Mouse (Mus musculus) hindbrain, embryonic 10.5 days (tissue): ENCODE data around the gene Ndufa8. TPM values are rescaled to one million over a fixed set of nuclear protein-coding genes. Genes with fewer than 3 reads are reported as not detected.

ENCODE experiments used
- DNase-seq: peaks from one replicate; pipeline ENCODE4 v3.0.0-alpha.2; 2017; ENCODE audit warnings: low spot score
- H3K27ac ChIP-seq: fragments of 300-500 bp; sonication (generic); 2 replicates; pipeline ENCODE4 v1.5.1; 2016; ENCODE audit warnings: mild to moderate bottlenecking, moderate library complexity
- H3K27me3 ChIP-seq: fragments of 300-500 bp; sonication (generic); 2 replicates; pipeline ENCODE4 v1.6.1; 2016; ENCODE audit warnings: mild to moderate bottlenecking; ENCODE audit not compliant: poor library complexity, insufficient read depth, severe bottlenecking
- H3K36me3 ChIP-seq: fragments of 300-500 bp; sonication (generic); 2 replicates; pipeline ENCODE4 v1.6.1; 2016; ENCODE audit warnings: mild to moderate bottlenecking, moderate library complexity
- H3K4me1 ChIP-seq: fragments of 300-500 bp; sonication (generic); replicated peaks from 2 replicates; pipeline ENCODE4 v1.6.1; 2016; ENCODE audit warnings: mild to moderate bottlenecking
- H3K4me3 ChIP-seq: fragments of 300-500 bp; sonication (generic); 2 replicates; pipeline ENCODE4 v1.5.1; 2016; ENCODE audit warnings: mild to moderate bottlenecking, moderate library complexity
- H3K9me3 ChIP-seq: fragments of 300-500 bp; sonication (generic); 2 replicates; pipeline ENCODE4 v1.6.1; 2016; ENCODE audit warnings: mild to moderate bottlenecking, moderate library complexity
- WGBS: fragments of 180-500 bp; shearing (Covaris S2); methylation state at CpG from one replicate; pipeline ENCODE4 v1.1.7; 2016; 5-methylcytosine and 5-hydroxymethylcytosine counted together
- polyA plus RNA-seq: library from polyadenylated mRNA; unstranded; fragments of >200 nt; fragmentation: Nextera tagmentation; extraction: Ambion mirVana; gene quantifications from 2 replicates; pipeline ENCODE4 v1.2.1, GENCODE M21; 2016

Ndufa8 gene
- polyA plus RNA-seq, 1 experiment from 2014 or later: 224 TPM

DNA sequence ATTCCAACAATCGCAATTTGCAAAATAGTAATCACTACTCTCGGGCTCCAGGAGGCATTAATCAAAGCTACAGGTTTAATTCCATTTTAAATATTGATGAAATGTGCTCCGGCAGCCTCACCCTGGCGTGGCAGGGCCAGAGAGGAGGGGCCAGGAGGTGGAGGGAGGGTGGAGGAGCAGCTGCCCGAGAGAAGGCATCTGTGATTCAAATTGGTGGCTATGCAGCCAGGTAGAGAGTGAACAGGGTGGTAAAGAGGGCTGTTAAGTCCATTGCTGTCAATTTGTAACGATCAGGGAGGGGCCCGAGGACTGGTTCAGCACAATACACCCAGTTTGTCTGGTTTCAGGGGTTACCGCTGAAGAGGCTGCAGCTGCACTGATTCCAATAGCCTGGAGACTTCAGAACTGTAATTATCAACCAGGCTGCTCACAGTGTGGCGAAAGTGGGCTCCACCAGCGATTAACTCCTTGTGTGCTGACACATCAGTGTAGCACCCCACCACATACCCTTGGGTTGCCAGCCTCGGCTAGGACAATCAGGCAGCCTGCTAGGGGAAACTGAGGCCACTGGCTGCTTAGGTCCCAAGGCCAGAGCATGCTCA, 28.1 kb upstream of the Ndufa8 start:
- DNase-seq: no peak
- Histone ChIP-seq H3K27ac (no peak overlapping the region), H3K27me3 (0 out of 2 replicates have a peak, but pooled peaks cover 8% of the 10 kb centered on the region), H3K9me3 (no peaks in the 10 kb centered on the region), H3K4me3 (no peak overlapping the region), H3K36me3 (no peaks in the 10 kb centered on the region), H3K4me1 (peaks cover 27% of the 10 kb centered on the region)
- 29% methylated on average over 11 of the region's 11 CpGs for WGBS

DNA sequence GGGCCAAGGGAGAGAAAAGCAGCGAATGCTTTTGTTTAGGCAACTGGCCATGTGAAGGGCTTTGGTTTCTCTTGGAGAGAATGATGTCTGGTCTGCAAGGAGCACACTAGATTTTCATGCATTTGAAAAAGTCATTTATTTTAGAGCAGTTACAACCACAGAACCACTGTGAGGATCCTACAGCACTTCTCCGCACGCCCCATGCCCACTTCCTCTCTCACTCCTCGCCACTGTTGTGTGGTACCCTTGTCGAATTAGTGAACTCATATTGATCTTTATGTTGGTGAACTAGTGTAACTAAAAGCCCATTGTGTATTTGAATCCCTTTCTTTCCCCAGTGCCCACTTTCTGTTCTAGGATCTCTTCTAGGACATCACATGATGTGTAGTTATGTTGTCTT, 26.0 kb upstream of the Ndufa8 start:
- Histone ChIP-seq H3K27me3 (0 out of 2 replicates have a peak, but pooled peaks cover 8% of the 10 kb centered on the region), H3K4me3 (no peak overlapping the region), H3K36me3 (no peaks in the 10 kb centered on the region), H3K4me1 (peaks cover 20% of the 10 kb centered on the region), H3K27ac (no peak overlapping the region), H3K9me3 (no peaks in the 10 kb centered on the region)
- no peak for DNase-seq
- WGBS: 91% methylated on average over 5 of the region's 5 CpGs

DNA sequence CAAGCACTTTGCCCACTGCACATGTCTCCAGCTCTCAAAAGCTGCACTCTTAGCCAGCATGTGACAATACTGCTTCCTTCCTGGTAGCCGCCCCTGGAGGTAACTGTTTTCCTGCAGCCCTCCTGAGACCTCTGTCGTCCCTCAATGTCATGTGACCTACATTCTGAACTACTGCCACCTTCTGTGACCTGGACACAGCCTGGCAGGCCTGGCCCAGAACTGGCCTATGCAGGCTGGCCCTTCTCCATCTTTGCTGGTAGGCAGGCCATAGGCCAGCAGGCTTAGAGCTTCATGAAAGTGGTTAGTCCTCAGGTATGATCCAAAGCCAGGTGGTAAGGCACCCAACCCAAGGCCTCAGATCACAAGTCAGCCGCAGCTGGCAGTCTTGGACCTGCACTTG, 24.6 kb upstream of the Ndufa8 start:
- Histone ChIP-seq H3K9me3 (no peaks in the 10 kb centered on the region), H3K27me3 (0 out of 2 replicates have a peak, but pooled peaks cover 3% of the 10 kb centered on the region), H3K36me3 (no peaks in the 10 kb centered on the region), H3K27ac (no peak overlapping the region), H3K4me1 (peaks cover 19% of the 10 kb centered on the region), H3K4me3 (no peak overlapping the region)
- 54% methylated on average over 3 of the region's 3 CpGs for WGBS
- no peak for DNase-seq

DNA sequence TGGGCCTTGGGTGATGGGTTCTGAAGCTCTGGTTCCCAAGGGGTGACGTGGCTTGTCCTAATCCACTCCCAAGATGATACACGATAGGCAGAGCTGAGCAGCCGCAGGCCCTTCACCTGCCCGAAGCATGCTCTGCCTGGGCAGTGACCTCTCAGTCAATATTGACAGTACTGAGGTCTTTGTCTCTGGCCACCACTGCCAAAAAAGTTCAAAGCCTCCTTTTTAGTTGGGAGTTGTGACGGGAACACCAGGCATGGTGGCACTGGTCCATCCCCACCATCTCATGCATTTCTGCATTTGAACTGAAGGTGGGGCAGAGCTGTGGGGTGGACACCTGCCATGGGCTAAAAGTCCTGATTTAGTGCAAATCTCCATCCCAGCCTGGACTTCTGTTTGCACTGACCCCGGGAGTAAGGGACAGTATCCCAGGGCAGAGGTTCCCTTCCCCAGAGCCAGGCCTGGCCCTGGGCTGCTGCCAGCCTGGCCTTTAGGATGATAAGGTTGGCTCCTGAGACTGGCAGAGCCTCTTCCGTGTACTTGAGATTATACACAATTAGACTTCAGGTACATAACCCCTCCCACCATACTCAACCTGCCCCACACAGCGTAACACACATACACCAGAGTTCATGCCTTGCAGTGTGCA, 22.6 kb upstream of the Ndufa8 start:
- H3K9me3 ChIP-seq: no peaks in the 10 kb centered on the region
- WGBS: 82% methylated on average over 8 of the region's 8 CpGs
- H3K4me3 ChIP-seq: no peak overlapping the region
- no peaks in the 10 kb centered on the region for H3K36me3 ChIP-seq
- DNase-seq: no peak
- H3K27me3 ChIP-seq: peaks cover 3% of the 10 kb centered on the region; the same call in 1 of the 2 replicates
- H3K27ac ChIP-seq: no peak overlapping the region
- peaks cover under 1% of the 10 kb centered on the region; the same call in 1 of the 2 replicates for H3K4me1 ChIP-seq

DNA sequence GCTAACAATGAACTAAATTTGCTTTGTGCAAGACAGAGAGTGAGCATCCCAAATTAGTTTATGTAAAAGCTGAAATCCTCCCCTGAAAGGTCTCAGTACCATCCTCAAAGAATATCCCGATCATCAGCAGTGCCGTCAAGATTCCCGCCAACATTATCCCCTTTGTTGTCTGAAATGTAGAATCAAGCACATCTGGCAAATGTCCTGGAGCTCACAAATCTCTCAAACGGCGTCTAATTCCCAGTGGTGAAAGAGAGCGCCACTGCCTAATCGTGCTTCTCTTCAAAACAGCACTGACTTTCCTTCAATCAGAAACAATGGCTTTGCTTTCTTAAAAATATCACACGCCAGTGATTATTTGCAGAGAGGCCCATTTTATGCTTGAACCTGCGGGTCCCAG, 17.9 kb upstream of the Ndufa8 start:
- no peak overlapping the region for H3K4me3 ChIP-seq
- DNase-seq: no peak
- H3K36me3 ChIP-seq: no peaks in the 10 kb centered on the region
- no peaks in the 10 kb centered on the region for H3K4me1 ChIP-seq
- 70% methylated on average over 9 of the region's 9 CpGs for WGBS
- peaks cover 3% of the 10 kb centered on the region; the same call in 1 of the 2 replicates for H3K27me3 ChIP-seq
- no peaks in the 10 kb centered on the region for H3K9me3 ChIP-seq
- H3K27ac ChIP-seq: no peak overlapping the region

DNA sequence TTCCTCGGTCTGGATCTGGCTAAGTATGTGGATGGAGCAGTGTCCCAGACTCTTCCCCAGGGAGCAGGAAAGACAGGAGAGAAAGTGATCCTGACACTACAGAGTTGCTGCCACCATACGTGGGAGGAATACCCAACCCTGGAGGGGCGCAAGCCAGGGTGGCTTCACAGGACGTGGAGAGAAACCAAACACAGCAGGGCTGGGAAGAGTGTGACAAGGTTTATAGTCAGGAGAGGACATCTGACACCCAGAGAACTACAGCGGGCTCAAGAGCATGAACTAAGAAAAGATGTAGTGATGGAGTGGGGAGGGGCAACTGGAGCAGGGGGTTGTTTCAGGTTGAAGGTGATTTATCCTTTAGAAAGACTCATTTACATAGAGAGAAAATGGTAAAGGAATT, 12.2 kb upstream of the Ndufa8 start:
- no peaks in the 10 kb centered on the region for H3K4me1 ChIP-seq
- WGBS: 66% methylated on average over 5 of the region's 5 CpGs
- no peaks in the 10 kb centered on the region for H3K27me3 ChIP-seq
- no peak overlapping the region for H3K4me3 ChIP-seq
- H3K9me3 ChIP-seq: no peaks in the 10 kb centered on the region
- no peaks in the 10 kb centered on the region for H3K36me3 ChIP-seq
- no peak overlapping the region for H3K27ac ChIP-seq
- DNase-seq: no peak

DNA sequence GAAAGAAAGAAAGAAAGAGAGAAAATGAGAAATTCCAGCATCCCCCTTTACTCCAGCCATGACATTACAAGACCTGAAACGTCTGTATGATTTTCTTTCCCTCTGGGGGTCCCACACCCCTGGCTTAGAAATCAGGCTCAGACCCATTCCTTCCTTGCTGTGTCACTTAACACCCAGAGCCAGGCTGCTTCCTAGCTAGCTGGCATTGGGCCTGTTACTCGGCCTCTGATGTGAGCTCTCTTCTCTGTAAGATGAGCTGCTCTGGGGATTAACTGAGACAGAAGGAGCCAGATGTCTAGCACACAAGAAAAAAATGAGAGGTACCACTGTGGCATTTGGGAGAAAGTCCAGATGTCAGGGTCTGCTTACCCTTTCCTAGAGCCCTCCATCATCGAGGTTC, 7.0 kb upstream of the Ndufa8 start:
- Histone ChIP-seq H3K27ac (no peak overlapping the region), H3K9me3 (no peaks in the 10 kb centered on the region), H3K36me3 (no peaks in the 10 kb centered on the region), H3K27me3 (no peaks in the 10 kb centered on the region), H3K4me1 (no peaks in the 10 kb centered on the region), H3K4me3 (no peak overlapping the region)
- DNase-seq: no peak
- WGBS: 58% methylated on average over 3 of the region's 3 CpGs

DNA sequence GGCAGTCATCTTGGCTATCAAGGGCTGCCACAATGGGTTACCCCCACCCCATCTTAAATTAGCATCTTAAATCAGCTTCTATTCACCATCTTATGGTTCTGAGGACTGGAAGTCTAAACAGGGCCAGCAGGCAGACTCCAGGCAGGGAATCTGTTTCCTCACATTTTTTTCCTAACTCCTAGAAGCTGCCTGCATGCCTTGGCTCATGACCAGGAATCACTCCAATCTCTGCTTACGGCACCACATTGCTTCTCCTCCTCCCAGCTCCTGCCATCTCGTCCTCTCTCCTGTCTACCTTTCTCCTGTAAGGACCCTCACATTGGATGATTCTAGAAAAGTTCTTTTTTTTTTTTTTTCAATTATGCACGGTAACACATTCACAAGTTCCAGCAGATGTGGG, 4.0 kb upstream of the Ndufa8 start:
- Histone ChIP-seq H3K36me3 (no peaks in the 10 kb centered on the region), H3K27ac (no peak overlapping the region), H3K27me3 (no peaks in the 10 kb centered on the region), H3K4me3 (no peak overlapping the region), H3K4me1 (peaks cover 10% of the 10 kb centered on the region), H3K9me3 (no peaks in the 10 kb centered on the region)
- 82% methylated on average over 3 of the region's 3 CpGs for WGBS
- DNase-seq: no peak

DNA sequence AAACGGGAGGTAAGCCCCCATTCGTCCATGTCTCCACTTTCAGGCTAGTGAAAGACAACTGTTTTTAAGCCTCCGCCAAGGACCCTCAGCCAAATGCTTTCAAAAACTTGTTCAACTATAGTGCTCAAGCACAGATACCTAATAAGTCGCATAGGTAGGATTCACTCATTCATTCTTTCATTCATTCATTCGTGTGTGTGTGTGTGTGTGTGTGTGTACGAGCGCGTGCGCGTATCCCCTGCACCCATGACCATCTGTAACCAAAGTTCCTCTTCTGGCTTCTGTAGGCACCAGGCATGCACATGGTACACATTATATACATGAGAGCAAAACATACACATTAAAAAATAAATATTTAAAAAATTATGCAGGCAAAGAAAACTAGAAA, 355 bp upstream of the Ndufa8 start:
- H3K36me3 ChIP-seq: 0 out of 2 replicates have a peak, but pooled peaks cover 4% of the 10 kb centered on the region
- 47% methylated on average over 10 of the region's 10 CpGs for WGBS
- H3K27ac ChIP-seq: no peak overlapping the region
- H3K27me3 ChIP-seq: no peaks in the 10 kb centered on the region
- H3K4me3 ChIP-seq: peak overlapping the region; percentile 82
- H3K9me3 ChIP-seq: no peaks in the 10 kb centered on the region
- DNase-seq: no peak
- H3K4me1 ChIP-seq: peaks cover 23% of the 10 kb centered on the region

DNA sequence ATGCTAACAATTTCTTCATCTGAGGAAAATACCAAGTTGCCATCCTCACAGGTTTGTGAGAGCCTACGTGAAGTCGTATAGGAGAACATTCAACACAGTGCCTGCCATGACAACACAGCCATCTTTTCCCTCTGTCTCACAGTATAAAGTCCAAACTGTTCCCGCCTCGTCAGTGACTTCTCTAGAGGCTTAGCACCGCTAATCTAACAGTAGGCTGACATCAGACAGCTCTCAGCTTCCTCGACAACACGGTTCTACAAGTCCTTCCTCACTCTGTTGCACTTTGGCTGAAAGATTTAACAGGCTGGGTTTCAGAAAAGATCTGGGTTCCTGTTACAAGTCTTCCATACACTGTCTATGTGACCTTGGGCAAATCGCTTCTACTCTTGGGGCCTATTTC, 1.0 kb downstream of the Ndufa8 start:
- Histone ChIP-seq H3K9me3 (no peaks in the 10 kb centered on the region), H3K27ac (peak overlapping the region; percentile 89; the same call in 1 of the 2 replicates), H3K27me3 (no peaks in the 10 kb centered on the region), H3K4me3 (peak overlapping the region; percentile 82), H3K4me1 (peaks cover 23% of the 10 kb centered on the region), H3K36me3 (peaks cover 18% of the 10 kb centered on the region)
- WGBS: 83% methylated on average over 8 of the region's 8 CpGs
- no peak for DNase-seq

DNA sequence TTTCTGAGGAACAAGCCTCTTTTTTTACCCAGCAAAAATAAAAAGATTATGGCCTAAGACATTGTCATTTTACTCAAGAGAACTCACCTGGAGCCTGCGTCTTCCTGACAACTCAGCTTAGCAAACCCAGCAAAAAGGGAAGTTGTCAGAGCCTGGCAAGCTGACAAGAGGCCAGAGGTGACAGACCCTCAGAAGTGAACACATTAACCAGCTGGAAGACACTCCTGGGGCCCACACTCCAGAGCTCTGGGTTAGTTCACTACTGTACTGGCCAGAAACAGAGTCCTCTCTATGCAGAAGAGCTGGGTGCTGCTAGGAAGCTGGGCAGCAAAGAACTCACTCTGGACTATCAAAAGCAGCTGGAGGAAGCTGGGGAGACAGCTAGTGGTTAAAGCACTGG, 8.3 kb downstream of the Ndufa8 start:
- no peak for DNase-seq
- Histone ChIP-seq H3K27me3 (no peaks in the 10 kb centered on the region), H3K4me1 (no peaks in the 10 kb centered on the region), H3K27ac (no peak overlapping the region), H3K4me3 (no peak overlapping the region), H3K9me3 (no peaks in the 10 kb centered on the region), H3K36me3 (peaks cover 61% of the 10 kb centered on the region)
- WGBS: 88% methylated on average over 1 of the region's 1 CpGs

DNA sequence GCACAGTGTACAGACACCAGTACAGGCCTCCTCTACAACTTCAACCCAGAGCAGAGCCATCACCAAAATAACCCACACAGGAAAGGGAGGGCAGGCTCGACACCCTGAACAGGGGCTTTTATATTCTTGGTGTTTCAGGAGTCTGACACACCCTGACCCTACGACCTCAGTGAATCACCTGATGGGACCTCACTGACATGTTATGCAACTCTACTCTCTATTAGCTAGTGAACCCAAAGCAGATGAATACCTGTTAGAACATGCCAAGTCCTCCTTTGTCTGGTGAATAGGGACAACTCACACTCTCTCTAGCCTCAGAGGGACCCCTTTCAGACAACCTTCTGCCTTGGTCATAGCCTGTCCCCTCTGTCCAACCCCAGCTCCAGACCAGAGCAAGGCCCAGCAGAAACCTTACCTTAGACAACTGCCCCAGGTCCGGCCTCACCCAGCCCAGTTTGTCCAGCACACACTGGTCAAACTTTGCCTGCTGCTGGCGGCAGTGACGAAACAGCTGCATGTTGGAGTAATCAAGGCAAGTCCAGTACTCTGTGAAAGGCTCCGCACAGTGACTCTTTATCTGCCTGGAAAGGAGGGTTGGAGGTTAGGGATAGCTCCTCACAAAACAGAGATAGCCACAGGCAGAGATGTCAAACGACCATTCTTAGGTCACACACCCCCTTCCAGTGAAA, 9.8 kb downstream of the Ndufa8 start:
- WGBS: 79% methylated on average over 7 of the region's 7 CpGs
- Histone ChIP-seq H3K4me1 (no peaks in the 10 kb centered on the region), H3K27me3 (no peaks in the 10 kb centered on the region), H3K36me3 (peaks cover 66% of the 10 kb centered on the region), H3K9me3 (no peaks in the 10 kb centered on the region), H3K27ac (no peak overlapping the region), H3K4me3 (no peak overlapping the region)
- DNase-seq: no peak

DNA sequence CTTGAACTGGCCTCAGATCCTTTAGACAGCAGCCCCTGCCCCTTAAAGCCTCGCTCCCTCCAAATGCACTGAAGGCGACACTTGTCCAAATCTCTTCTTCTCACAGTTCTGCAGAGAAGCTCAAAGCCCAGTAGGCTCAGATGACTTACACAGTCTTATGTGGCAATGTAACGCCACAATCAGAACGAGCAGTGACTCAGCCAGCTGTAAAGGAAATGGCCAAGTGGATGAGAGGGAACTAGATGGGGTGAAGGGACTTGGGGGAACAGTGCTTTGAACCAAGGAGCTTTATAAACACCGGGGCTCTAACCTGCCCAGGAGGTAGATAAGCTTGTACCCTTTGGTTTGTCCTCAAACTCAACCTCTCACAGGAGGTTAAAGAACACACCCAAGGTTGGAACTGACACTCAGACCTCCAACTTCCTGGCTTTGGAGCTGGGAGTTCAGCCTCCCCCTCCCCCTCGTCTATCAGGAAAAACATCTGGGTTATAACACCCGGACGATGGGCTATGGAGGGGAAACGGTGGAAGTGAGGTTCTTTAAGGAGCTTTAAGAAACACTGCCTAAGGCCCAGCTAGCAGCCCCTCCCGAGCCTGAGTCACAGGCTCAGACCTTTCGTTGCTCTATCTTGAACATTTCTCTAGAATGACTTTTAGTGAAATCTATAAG, 13.7 kb downstream of the Ndufa8 start:
- no peak overlapping the region for H3K27ac ChIP-seq
- no peaks in the 10 kb centered on the region for H3K27me3 ChIP-seq
- DNase-seq: no peak
- H3K4me3 ChIP-seq: no peak overlapping the region
- no peaks in the 10 kb centered on the region for H3K4me1 ChIP-seq
- 83% methylated on average over 11 of the region's 11 CpGs for WGBS
- H3K36me3 ChIP-seq: peaks cover 51% of the 10 kb centered on the region
- H3K9me3 ChIP-seq: no peaks in the 10 kb centered on the region
